Mouse (Mus musculus) kidney, postnatal 14 days (tissue): Measurements from ENCODE around the gene Lrrc20.
"Not testable (repeated sequence)": the region's sequence is repeated elsewhere in the genome, so short reads cannot be mapped to it uniquely, and the experiment has no call there.

Source experiments
- DNase-seq: peaks from one replicate; pipeline ENCODE4 v3.0.0; 2022; ENCODE audit warnings: mixed read lengths

Gene Lrrc20

DNA sequence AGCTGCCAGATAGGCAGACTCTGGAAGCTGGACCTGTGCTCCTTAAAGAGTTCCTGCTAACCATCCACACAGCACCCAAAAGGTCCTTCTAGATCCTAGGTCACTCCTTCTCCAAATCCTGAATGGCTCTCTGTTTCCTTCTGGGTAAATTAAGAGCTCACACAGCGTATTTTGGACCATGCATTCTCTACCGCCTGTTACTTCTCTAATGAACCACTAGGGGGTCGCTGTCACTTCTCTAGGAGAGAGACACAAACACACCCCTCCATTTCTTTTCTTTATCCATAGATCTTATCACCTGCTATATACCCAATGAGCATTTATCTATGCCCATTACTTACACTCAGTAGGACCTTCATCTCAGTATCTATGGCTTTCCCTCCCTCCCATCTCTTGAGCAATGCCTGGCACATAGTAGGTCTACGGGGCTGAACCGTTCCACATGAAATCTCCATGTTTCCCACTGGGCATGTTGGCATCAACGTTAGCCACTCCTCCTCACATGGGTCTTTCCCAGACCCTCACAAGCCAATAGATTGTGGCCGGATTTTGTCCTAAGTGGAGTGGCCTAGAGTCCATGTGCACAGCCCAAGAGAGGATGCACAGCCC lies 111.7 kb downstream of the Lrrc20 start:
- DNase-seq: no peak

GRCm38 (mm10) chr10:61597991-61598390 lies 122.4 kb downstream of the Lrrc20 start:
- DNase-seq: no peak

DNA sequence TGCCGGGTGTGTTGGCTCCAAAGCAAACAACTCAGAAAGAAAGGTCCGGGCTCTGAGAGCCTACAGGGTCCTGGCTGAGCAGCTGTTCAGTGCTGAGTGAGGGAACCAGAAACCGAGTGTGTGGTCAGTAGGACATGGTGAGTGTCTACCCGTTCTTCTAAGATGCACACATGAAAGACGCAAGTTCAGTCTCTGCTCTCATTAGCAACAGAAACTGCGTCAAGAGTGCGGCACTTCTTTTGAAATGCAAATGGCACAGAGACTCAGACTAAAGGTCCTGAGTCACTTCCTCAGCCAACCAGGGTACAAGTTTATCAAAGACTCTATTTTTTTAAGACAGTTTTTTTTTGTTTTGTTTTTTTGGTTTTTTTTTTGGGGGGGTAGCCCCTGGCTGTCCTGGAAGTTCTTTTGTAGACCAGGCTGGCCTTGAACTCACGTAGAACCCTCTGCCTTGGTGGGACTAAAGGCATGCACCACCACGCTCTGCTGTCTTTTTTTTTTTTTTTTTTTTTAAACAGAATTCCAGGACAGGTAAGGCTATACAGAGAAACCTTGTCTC lies 124.0 kb downstream of the Lrrc20 start:
- no peak for DNase-seq

DNA sequence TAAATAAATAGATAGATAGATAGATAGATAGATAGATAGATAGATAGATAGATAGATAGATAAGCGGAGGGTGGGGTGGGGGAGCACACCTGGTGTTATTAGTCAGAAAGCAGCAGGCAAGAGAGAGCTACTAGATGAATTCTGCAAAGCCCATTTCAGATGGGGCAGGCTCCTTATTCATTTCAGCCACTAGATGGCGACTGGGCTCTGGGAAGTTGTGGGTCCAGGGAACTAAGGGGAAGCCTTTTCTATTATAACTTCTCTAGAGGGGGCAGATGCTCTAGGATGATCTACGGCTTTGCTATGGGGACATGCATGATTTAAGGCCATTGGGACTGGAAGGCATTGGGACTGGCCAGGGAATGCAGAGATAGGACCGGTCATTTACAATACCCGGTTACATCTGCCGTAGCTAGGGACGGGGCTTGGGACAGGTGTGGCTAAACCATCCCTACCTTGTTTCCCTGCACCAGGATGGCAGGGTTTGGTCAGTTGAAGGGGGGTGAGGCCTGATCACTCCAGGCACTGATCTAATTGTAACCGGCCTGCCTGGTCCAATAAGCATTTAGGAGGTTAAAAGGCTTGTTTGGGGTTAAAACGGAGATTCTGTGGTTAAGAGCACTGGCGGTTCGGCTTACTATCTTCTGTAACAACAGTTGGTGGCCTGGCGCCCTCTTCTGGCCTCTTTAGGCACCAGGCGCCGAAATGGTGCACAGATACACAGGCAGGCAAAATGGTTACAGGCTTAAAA lies 126.9 kb downstream of the Lrrc20 start:
- DNase-seq: peak; percentile 68

DNA sequence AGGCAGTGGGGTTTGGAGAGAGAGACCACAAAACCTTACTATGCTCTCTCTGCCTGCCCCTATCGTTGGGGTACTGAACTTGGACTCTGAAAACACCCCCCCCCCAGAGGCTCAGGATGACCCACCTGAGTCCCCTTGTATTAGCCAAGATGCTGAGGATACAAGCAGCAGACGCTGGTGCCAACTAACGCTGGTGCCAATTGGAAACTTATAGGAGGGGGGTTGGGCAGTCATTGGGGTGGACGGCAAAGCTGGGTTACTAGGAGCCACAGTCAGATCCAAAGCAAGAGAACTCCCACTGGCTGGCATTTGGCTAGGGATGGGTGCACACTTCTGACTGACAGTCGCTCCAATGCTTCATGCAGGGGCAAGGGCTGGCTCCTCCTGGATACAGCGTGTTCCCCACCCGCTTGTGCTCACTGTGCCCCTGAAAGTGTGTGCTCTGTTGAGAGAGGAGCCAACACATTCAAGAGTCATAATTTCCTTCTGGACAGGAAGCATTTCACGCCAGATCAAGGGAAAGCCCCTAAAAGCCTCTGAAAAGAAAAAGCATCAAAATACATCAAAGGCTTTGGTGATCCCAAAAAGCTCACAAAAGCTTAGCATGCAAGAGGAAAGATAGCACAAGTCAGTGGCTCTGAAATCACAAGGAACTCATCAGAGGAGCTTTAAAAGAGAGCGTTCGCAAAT lies 128.9 kb downstream of the Lrrc20 start:
- no peak for DNase-seq

- not testable (repeated sequence) for DNase-seq
These were observed 129.8 kb downstream of the Lrrc20 start for GRCm38 (mm10) chr10:61605381-61605780.

DNA sequence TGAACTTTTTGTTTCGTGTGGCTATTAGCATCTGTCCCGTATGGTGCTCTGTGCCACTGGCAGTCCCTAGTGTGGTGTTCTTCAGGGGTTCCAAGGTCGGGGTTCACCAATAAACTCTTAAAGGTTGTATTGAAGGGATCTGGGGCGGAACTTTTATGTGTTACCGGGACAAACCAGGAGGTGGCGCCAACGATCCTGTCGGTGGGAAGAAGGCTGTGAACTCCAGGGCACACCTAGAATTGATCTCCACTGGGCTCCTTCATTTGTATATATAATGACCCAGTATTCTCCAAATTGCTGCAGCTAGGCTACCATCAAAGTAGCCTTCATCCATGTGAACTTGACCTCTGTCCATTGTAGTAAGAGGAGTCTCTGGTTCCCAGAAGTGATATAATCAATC lies 130.2 kb downstream of the Lrrc20 start:
- peak; percentile 50 for DNase-seq

DNA sequence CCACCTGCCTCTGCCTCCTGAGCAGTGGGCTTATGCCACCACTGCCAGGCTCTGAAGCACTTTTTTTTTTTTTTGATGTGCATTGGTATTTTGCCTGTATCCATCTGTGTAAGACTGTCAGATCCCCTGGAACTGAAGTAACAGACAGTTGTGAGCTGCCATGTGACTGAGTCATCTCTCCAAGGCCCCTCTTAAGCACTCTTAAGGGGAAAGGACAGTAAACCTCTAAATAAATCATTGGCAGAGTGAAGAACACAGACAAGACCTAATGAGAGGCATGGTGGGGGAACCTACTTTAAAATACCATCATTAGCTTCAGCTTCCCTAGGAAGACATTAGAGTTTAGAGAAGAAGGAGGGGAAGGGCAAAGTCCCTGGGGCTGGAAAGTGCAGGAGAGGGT lies 132.6 kb downstream of the Lrrc20 start:
- no peak for DNase-seq

DNA sequence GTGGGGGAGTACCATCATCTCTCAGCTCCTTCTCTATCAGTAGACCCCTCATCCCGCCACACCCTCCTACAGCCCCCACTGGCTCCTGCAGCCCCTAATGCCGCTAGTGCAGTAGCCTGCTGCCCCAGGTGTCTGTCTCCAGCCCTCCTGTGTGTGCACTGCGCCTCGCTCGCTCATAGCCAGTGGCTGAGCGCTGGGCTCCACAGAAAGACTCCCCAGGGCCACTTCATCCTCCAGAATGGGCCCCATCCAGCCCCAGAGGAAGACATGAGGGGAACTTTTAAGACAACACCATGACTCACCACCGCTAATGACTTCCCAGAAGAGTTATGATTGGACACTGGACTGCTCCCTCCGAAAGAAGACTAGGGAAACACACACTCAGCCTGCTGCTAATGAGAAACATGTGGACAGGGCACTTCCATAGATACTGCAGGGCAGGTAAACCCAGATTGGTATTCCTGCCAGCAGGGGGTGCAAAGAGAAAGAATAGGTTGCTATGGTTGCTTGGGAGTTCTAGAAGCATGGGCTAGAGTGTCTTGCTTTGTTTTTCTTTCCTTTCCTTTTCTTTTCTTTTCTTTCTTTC lies 135.1 kb downstream of the Lrrc20 start:
- peak; percentile 36 for DNase-seq

- DNase-seq: no peak
These were observed 138.7 kb downstream of the Lrrc20 start for GRCm38 (mm10) chr10:61614311-61614710.

DNA sequence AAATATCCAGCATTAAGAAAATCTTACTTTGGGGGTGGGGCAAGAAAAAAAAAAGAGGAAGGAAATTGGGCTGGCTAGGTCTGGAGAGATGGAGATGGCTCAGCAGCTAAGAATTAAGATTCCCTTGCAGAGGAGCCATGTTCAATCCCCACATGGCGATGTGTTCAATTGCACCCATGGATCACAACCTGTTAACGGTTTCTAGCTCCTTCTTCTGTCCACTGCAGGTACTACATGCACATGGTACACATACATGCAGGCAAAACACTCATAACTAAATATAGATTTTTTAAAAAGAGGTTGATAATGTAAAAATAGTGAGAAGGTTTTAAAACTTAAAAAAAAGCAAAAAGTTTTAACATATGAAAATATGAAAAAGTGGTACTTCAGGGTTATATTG lies 142.9 kb downstream of the Lrrc20 start:
- no peak for DNase-seq

DNA sequence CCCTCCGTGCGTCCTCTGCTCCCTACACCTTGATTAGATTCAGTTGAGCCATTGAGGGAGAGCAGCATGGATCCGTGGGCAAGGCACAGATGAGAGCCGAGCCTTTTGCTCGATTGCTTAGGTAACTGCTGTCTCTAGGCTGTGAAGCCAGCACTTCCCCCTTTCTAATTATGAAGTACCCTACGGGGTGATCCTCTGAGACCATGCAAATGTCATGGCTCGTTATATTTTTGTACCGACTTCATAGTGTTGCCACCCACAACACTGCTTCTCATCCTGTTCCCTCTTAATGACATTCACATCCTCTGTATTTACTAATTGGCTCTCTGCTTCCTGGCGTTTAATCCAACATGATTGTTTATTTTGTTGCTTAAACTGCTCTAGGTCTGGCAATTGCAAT lies 146.1 kb downstream of the Lrrc20 start:
- no peak for DNase-seq

- not testable (repeated sequence) for DNase-seq
These were observed 148.3 kb downstream of the Lrrc20 start for GRCm38 (mm10) chr10:61623874-61624273.

DNA sequence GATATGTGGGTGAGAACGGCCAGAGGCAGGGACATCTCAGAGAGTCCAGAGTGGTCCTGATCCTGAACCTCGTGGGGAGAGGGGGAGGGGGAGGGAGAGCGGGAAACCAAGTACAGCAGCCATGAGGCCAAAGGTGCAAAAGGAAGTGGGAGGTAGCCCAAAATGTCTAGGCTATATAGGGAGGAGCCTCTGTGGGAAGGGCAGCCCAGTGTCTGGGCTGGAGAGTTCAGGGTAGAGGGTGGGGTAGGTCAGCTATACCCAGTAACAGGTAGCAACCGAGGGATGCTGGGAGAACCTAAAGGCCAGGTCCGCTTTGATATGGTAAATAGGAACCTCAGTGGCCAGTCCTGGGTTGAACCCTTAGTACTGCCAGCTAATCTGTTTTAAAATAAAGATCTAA lies 149.2 kb downstream of the Lrrc20 start:
- DNase-seq: no peak

- peak; percentile 7 for DNase-seq
These were observed 150.0 kb downstream of the Lrrc20 start for GRCm38 (mm10) chr10:61625381-61626257.

DNA sequence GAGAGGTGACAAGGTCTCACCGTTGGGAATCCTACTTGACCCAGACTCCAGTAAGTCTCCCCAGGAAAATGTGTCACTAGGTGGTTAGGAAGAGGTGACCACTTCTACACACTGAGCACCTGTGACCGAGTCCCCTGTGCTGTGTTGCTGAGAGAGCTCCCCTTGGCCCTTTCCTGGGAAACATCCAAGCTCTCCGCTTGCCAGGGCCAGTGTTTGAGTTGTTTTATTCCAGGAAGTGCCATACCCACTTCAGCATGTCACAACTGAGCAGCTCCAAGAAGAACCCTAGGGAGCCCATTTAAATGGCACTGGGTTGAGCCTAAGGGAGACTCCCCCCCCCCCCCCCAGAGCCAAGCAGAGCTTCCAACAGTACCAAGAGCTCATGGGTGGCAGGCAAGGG lies 150.9 kb downstream of the Lrrc20 start:
- DNase-seq: peak; percentile 9

- peak; percentile 24 for DNase-seq
These were observed 151.8 kb downstream of the Lrrc20 start for GRCm38 (mm10) chr10:61627195-61627937.

GRCm38 (mm10) chr10:61627938-61628250 lies 152.3 kb downstream of the Lrrc20 start:
- DNase-seq: no peak
